Mouse (Mus musculus) megakaryocyte, embryonic 14.5 days (primary cell): ENCODE results near the gene Tpra1.

ENCODE experiments used
- FLI1 ChIP-seq: IDR thresholded peaks from 2 replicates; pipeline ENCODE4 v1.6.1; 2012; ENCODE audit warnings: low read length, inconsistent platforms, mixed read lengths
- GATA1 ChIP-seq: IDR thresholded peaks from 3 replicates; pipeline ENCODE4 v1.6.1; 2012; ENCODE audit warnings: mixed read lengths, low read length, inconsistent platforms, borderline replicate concordance

DNA sequence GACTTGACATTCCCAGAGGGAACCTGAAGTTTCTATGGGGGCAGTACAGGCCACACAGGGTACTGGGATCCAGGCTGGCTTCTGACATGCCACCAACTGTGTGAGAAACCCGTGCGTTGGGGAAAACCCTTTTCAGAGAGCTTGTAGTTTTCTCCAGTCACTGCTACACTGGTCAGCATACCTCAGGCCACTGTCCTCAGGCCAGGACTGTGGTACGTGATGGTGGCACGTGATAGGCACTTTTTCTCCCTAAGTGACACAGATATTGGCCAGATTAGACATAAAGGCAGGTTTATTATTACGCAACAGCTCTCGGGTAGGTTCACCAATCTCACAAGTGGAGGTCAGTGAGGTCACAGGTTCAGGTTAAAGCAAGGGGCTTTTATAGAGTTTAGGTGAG lies 41.6 kb downstream of the Tpra1 start:
- TF ChIP-seq GATA1 (no peak), FLI1 (no peak)
